8 mouse cellular contexts compared by ENCODE assay signal in genomic region chr9:121495529-121495928, GRCm38 (mm10). TPM values are rescaled to one million over a fixed set of nuclear protein-coding genes. Genes with fewer than 3 reads are reported as not detected.
A peak's percentile ranks its signal among the peaks of the same experiment; 100 is the strongest.
DNase-seq lines count a peak whose midpoint lies in the region; ATAC-seq lines count a peak whose summit lies in the region.

Gene Cck, minus strand, starts transcription at chr9:121495694.

- H3K9ac ChIP-seq in forebrain, embryonic 14.5 days (ENCODE audit: low read length), result peak within 1 kb of the TSS; percentile 55; the same call in 1 of the 2 replicates

- no peaks in the 10 kb centered on the region for H3K9me3 ChIP-seq in forebrain, embryonic 14.5 days (replicated peaks; ENCODE audit: control insufficient read depth, low read length)

- ATAC-seq in common myeloid progenitor, adult 5-6 weeks (replicated peaks; ENCODE audit: low read depth, poor library complexity, severe bottlenecking), result 0 out of 2 replicates have a peak, but pooled peaks have one; percentile 15
- 0 out of 2 replicates have a peak, but pooled peaks have one; percentile 46 for ATAC-seq in forebrain, embryonic 14.5 days

- WGBS in forebrain, embryonic 14.5 days, result 6% methylated on average over 12 of the region's 12 CpGs

- DNase-seq in forebrain, embryonic 14.5 days (ENCODE audit: low spot score), result no peak
- DNase-seq in heart, postnatal 10 days, result peak; percentile 49 to 50
- DNase-seq in kidney, postnatal 4 days, result peak; percentile 52 to 67
- DNase-seq in lung, adult 18-20 months, result peak; percentile 55 to 69
- DNase-seq in retina, postnatal 1 day, result peak; percentile 53
- no peak for DNase-seq in spleen, postnatal 10 days (ENCODE audit: low spot score in 2 of 2)
- DNase-seq in cerebellum, adult 8-10 months, result no peak

- H3K36me3 ChIP-seq in forebrain, embryonic 14.5 days (ENCODE audit: control insufficient read depth, insufficient read depth, low read length), result no peaks in the 10 kb centered on the region

- H3K27me3 ChIP-seq in forebrain, embryonic 14.5 days (replicated peaks; ENCODE audit: control insufficient read depth, insufficient read depth, low read length), result peaks cover 40% of the 10 kb centered on the region

- peaks cover 9% of the 10 kb centered on the region for H3K4me1 ChIP-seq in forebrain, embryonic 14.5 days (ENCODE audit: control insufficient read depth, insufficient read depth, low read length)

- H3K4me2 ChIP-seq in forebrain, embryonic 14.5 days (ENCODE audit: low read length), result peak within 1 kb of the TSS; percentile 52

- intact Hi-C loops in heart, postnatal 10 days (cut with DNase I), result no loop called here

- H3K4me3 ChIP-seq in forebrain, embryonic 14.5 days (ENCODE audit: low read depth, low read length), result peak within 1 kb of the TSS; percentile 31

- H3K27ac ChIP-seq in forebrain, embryonic 14.5 days (ENCODE audit: low read depth, low read length), result no peak within 1 kb of the TSS

RNA-seq across cellular contexts. Expression of gene Cck, which starts in this region (rescaled TPM):
- not detected in 2 replicates for total RNA-seq in common myeloid progenitor, adult 5-6 weeks (2017)
- polyA plus RNA-seq in forebrain, embryonic 14.5 days (2014; fragmentation: Nextera tagmentation; extraction: Ambion mirVana), result 27.1 and 30.2 TPM in 2 replicates
- under 1 TPM in 1 of 2 experiments, not detected in 1; 0.42 TPM for total RNA-seq in heart, postnatal 10 days (2021)

Comparison
In these comparisons a context has a peak if more than half of its experiments do, and no peak if none do; other contexts are left out.
1. Peak in ATAC-seq in common myeloid progenitor, adult 5-6 weeks; RNA of the gene not detected or under 1 TPM.
2. Peak in DNase-seq in heart, postnatal 10 days; RNA of the gene not detected or under 1 TPM.
3. DNase-seq: peak in kidney, postnatal 4 days (2 of 2), lung, adult 18-20 months (2 of 2) and retina, postnatal 1 day (single experiment); none in forebrain, embryonic 14.5 days (single experiment), spleen, postnatal 10 days (0 of 2) and cerebellum, adult 8-10 months (single experiment).